Mouse (Mus musculus): ENCODE measurements around the gene Nav2. TPM values are rescaled to one million over a fixed set of nuclear protein-coding genes. Genes with fewer than 3 reads are reported as not detected.

Nav2 gene
- polyA plus RNA-seq, 1 experiment = 30.3 TPM

DNA sequence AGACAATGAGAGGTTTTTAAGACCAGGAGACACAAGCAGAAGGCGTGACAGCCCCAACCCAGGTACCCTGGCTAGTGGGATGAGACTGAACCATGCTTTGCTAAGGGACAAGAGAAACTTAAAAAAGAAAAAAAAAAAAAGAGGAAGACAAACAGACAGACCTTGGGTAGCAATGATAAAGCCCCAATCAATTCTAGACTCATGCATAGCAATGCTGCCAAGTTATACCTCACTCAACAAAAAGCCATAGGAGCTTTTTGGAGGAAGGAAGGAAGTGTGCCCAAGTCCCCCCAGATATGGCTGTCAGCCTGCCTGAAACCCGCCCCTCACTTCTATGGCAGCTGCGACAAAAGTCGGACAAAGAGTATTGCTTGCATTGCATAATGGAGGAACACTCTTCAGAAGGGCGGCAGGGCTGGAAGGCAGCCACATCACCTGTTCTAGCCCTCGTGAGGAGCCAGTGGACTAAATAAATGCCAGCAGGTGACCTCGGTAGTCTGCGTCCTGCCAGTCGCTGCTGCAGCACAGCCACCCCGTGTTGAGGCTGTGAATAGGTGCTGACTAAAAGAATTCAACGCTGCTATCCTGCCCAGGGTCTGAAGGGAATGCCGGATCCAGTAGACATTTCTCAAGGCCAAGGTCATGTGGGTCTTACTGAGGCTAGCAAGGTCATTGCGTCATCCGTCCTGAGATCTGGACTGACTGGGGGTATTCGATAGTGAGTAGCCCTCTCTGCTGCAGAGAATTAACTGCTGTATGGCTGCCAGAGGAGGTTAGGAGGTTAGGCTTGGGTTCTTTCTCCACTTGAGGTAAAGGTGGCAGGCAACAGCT lies 696.7 kb downstream of the Nav2 start:
- DNase-seq (ENCODE audit: low read depth) = no peak

DNA sequence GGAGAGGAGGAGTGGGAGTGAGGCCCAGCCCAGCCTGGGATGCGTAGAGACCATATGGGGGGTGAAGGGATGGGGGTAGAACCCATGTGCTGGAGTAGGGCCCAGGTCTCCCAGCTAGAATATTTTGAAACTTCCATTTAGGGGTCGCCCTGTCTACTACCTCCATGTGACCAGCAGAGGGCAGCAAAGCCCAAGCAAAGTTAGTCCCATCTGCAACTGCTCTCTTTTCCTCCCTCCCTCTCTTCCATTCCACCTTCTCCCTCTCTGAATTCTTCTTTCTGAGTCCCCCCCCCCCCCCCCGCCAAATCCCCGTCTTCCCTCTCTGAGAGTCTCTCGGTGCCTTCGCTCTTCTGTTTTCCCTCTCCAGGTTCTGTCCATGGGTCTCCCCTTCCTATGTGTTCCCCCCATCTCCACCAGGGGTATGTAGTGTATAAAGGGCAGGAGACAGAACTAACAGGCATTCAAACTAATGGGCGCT lies 707.8 kb downstream of the Nav2 start:
- no peak for DNase-seq (ENCODE audit: low read depth)

GRCm38 (mm10) chr7:49617087-49617486 lies 708.6 kb downstream of the Nav2 start:
- DNase-seq (ENCODE audit: low read depth) = no peak

- no peak for DNase-seq (ENCODE audit: low read depth)
Measured at GRCm38 (mm10) chr7:49620160-49620559, 711.6 kb downstream of the Nav2 start.

- DNase-seq (ENCODE audit: low read depth) = no peak
Measured at GRCm38 (mm10) chr7:49631885-49632284, 723.4 kb downstream of the Nav2 start.

DNA sequence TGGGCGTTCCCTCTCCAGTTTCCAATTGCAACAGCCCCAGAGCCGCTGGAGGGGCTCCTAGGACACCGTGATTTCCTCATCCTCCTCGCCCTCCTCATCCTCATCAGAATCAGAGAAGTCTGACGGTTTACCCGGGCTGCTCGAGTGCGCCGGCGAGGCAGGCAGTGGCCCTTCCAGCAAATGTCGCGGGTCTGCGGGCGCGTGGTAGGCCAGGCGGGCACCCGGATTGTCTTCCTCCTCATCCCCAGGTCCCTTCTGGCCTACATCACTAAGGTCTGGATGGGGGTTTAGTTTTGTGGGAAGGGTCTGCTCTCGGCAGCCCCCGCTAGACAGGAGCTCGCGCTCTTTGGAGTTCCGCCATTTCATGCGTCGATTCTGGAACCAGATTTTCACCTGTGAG lies 723.9 kb downstream of the Nav2 start:
- no peak for DNase-seq (ENCODE audit: low read depth)

GRCm38 (mm10) chr7:49633375-49633956 lies 725.0 kb downstream of the Nav2 start:
- no peak for DNase-seq (ENCODE audit: low read depth)

DNA sequence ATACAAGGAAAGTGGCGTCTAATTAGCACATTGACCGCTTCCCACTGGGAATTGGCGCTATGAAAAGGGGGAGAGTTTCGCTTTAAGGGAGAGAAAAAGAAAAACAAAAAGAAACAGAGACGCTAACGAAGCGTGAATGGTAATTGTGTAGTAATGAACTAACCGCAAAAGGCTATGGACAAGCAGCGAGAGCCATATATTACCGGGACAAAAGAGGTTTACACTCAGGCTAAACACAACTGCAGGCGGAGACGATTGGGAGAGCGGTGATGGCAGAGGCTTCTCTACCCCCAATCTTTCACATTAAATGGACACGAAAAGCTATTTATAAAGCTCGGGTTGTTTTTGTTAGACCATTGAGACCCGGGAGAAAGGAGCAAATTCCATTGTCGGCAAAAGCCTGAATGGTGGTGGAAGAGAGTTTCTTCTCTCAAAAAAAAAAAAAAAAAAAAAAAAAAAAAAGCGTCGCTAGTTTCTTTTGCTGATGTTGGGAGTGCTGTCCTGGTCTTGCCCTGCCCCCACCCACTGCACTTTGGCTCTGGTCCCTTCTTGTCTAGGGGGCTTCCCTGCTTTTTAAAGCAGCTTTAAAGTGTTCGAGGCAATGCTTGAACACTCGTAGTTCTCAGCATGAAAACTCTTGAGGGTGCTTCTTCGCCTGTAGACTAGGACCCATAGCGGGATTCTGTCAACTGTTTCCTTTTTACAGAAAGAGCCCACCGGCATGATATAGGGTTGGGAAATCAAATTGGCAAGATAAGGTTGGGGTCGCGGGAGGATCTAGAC lies 726.0 kb downstream of the Nav2 start:
- DNase-seq (ENCODE audit: low read depth) = no peak

GRCm38 (mm10) chr7:49635074-49635621 lies 726.6 kb downstream of the Nav2 start:
- no peak for DNase-seq (ENCODE audit: low read depth)

DNA sequence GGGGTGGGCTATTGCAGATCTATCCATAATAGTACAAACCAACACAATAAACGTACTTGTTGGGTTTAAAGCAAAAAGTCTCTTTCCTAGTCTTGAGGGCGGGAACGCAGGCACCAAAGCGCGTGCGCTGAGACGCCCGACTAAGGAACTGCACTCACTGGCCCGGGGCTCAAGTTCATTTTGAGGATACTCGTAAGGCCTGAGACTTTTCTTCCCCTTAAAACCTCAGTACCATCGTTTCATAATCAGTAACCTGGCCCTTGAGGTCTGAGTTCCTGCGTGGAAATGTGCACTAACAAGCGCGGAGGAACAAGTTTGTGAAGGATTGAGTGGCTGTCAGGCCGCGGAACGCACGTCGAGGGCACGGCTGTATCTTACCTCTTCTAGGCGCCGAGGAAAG lies 727.5 kb downstream of the Nav2 start:
- DNase-seq (ENCODE audit: low read depth) = no peak

DNA sequence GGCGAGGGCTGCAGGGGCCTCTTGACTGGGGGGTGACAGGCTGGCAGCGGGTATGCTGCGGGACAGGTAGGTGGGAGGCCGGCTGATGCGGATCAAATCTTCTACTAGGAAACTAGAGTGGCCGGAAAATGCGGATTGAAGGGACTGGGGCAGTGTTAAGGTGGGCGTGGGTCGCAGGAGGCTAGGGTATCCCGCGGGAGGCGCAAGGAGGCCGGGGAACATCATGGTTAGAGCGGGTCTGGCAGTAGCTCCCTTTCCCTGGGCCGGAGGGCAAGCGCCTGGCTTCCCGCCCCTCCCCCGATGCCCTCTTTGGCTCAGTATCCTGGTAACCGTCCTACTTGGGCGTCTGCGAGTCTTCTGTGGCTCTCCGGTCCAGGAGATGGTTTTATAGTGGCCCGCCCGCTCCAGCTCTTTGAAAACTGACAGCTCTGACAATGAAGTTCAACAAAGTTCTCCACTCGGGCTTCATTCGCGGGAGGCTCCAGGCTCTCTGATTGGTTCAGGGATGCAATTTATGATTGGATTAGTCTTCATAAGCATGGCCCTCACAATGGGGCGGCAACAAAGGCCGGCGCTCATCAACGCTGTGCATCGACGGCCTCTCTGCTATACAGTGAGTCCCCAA lies 728.1 kb downstream of the Nav2 start, which contains the start of gene Dbx1:
Dbx1 (minus strand) TSS at position 359 of the 625 bp plus-strand sequence.
- DNase-seq (ENCODE audit: low read depth) = no peak

GRCm38 (mm10) chr7:49637281-49637680 lies 728.8 kb downstream of the Nav2 start:
- no peak for DNase-seq (ENCODE audit: low read depth)

GRCm38 (mm10) chr7:49637851-49638663 lies 729.5 kb downstream of the Nav2 start:
- DNase-seq (ENCODE audit: low read depth) = no peak

DNA sequence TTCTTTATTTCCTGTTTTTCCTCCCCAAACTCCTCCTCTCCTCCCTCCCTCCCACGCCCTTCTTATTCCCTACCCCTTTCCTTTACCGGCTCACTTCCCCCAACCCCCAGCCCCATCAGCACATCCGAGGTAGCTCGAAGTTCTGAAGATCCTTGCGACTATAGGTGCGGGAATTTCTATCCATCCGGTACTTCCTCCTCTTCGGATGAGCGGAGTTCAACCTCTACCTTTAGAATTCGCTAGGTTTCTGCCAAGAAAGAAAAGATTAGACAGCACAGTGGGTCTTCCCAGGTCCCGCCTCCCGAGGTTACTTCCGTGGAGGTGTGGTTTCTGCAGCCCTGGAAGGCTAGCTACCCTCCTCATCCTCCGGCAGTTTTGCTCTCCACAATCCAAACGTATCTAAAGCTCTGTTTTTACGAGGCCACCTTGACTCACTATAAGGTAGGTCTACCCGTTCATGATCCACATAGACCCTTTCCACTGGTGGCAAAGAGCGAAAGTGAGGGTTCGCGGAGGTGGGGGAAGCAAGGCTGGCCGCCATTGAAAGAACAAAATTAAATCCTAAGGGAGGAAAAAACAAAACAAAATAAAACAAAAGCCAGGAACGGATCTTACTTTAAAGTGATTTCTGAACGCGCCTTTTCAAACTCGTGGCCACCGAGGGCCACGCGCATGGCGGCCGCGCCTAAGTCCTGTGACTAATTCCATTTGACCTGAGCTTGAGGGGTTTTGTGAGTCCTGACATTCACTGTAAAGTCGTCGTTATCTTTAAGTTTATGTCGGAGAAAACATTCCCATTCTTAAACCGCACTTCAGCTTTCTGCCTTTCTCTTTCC lies 730.6 kb downstream of the Nav2 start:
- no peak for DNase-seq (ENCODE audit: low read depth)

- DNase-seq (ENCODE audit: low read depth) = no peak
Measured at GRCm38 (mm10) chr7:49639864-49640708, 731.6 kb downstream of the Nav2 start.

DNA sequence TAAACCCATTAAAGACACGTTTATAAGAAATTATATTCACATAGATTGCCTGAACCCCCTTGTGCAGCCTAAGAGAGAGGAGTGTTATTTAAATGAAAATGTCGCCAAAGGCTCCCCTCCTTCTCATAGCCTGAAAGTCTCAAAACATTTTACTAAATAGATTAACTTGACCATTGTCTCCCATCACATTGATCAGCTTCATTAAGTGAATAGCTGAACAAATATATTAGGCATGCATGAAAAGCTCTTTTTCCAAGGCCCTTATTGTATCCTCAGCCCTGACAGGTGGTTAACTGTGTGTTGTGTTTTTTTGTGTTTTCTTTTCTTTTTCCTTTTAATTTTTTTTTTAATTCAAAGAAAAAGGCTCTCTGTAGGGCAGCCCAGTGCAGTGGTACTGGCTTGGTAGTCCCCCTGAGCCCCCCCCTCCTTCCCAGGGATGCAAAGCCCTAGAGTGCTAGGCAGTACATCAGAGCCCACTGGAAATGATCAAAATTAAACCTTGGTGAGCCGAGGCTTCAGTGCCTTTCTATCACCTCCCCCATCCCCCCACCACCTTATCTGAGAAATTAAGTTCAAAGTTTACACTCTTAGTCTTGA lies 732.3 kb downstream of the Nav2 start:
- DNase-seq (ENCODE audit: low read depth) = no peak
